Mouse (Mus musculus) layer of hippocampus, postnatal 14 days (tissue): ENCODE measurements around the gene Cerk. TPM values are rescaled to one million over a fixed set of nuclear protein-coding genes. Genes with fewer than 3 reads are reported as not detected.
"Not testable (repeated sequence)": the region's sequence is repeated elsewhere in the genome, so short reads cannot be mapped to it uniquely, and the experiment has no call there.

ENCODE experiments used
- DNase-seq, 2 experiments: peaks; one replicate each; pipeline ENCODE4 v3.0.0; 2021 to 2022; ENCODE audit warnings: low spot score in 2 of 2, mixed read lengths in 1 of 2
- total RNA-seq, 2 experiments: library from RNA; stranded (reverse); gene quantifications; 2 replicates each; pipeline ENCODE4 v1.2.3; 2021

Cerk gene
- total RNA-seq, 2 experiments from 2014 or later, result 46.7 to 49.1 TPM

DNA sequence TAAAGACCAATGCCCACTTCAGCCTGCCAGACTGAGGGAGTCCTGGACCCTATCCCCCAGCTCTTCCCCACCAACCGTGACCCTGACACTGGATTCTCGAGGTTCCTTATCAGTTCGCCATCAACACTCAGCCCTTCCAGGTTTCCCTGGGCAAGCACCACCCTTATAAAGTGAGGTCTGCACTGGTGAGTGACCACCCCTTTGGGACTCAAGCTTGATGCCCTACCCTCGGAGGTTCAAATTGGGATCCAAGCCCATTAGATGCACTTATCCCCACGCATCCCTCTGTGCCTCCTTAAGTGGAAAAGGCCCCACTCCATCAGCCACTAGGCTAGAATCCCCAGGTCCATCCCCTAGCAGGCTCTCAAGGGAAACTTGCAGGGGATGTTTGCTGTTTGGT, 1.9 kb downstream of the Cerk start:
- DNase-seq, result no peak

DNA sequence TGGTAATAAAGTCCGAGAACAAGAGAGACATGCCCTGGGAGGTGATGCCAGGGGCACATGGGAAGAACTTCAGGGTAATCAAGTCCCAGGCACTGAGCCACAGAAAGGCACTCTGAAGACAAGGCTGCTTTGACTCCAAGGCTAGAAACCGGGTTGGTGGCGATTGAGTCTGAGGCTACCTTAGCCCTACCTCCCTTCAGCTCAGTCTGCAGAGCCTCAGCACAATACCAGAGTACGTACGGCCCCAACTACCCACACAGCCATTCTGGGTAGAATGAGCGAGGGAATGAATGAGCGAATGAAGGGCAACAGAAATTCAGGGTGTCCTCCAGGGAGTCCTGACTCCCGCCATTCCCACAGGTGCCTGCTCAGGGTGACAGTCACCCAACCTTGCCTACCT, 2.5 kb downstream of the Cerk start:
- DNase-seq, result no peak

DNA sequence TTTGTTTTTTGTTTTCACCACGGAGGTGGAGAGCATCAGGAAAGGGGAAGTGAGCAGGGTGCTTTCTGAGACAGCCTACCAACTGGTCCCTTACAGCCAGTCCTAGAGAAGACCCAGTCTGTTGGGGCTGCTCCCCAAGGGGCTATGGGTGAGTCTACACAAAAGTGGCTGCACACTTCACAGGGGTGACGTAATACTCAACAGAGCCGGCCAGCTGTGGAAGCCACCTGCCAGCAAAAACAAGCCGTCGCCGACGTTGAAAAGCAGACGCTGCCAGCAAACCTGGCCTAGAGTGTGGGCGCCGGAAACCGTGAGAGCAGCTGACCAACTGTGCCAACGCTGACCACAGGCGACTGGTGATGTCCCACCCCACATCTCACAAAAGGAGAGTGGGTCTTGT, 3.3 kb downstream of the Cerk start:
- peak in 1 of 2 experiments; percentile 46 for DNase-seq

DNA sequence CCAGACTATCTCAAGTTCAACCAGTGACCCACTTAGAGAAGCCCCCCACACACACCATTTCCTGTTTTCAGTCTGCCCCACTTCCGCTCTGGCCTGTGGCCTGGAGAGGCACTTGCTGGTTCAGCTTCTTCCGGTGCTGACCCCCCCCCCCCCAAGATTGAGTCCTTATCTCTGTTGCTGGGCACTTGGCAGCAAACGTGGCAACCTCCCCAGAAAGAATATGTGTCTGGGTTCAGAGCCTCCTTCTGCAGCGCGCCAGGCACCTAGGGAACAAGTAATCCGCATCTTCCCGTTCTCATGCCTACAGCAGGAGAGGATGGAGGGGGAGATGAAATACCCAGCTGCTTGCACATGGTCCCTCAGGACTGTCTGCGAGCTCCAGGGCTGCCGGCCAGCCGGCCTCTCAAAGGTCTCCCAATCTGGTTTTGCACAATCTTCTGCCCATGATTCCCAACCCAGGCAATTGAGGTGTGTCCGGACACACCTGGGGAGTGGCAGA, 4.0 kb downstream of the Cerk start:
- no peak for DNase-seq

DNA sequence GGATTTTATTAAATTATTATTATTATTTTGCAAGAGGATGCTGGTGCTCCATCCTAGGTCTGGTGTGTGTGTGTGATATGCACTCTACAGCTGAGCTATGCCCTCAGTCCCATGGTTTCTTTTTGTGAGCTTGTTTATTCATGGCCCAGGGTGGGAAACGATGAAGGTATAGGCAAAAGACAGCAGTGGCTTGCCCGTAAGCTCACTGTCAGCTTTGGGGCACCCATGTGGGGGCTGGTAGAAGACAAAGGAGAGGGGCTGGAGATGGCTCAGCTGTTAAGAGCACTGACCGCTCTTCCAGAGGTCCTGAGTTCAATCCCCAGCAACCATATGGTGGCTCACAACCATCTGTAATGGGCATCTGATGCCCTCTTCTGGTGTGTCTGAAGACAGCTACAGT, 4.6 kb downstream of the Cerk start:
- not testable (repeated sequence) for DNase-seq

DNA sequence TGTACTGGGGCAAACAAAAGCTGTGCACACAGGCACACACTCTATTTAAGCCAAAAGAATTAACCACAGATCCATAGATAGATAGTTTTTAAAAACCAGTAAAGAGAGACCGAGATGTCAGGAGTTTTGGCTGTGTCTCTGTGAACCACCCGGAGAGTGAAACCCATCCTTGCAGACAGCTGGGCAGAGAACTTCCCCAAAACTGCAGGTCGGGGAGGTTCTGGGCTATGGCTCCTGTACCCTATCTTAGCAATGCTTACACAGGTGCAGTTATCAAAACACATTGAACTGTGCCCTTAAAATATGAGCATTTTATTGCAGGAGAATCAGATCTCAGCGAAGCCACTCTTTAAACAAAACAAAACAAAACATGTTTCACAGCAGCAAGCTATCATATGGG, 5.5 kb downstream of the Cerk start:
- no peak for DNase-seq

DNA sequence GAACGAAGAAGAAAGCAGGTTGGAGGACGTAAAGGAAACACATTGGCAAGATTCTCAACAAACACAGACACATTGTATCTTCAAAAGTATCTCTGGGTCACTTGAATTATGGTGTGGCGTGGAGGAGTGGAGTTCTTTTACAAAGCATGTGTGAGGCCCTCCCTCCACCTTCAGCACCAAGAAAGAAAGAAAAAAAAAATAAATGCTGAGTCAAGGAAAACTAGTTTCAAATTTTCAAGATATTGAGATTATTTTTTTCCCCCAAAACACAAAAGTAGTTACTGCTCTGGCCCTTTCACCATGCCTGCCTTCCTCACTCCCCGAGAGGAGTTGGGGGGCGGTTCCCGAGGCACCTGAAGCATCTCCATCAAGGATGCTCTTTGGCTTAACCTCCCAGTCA, 7.3 kb downstream of the Cerk start:
- no peak for DNase-seq

DNA sequence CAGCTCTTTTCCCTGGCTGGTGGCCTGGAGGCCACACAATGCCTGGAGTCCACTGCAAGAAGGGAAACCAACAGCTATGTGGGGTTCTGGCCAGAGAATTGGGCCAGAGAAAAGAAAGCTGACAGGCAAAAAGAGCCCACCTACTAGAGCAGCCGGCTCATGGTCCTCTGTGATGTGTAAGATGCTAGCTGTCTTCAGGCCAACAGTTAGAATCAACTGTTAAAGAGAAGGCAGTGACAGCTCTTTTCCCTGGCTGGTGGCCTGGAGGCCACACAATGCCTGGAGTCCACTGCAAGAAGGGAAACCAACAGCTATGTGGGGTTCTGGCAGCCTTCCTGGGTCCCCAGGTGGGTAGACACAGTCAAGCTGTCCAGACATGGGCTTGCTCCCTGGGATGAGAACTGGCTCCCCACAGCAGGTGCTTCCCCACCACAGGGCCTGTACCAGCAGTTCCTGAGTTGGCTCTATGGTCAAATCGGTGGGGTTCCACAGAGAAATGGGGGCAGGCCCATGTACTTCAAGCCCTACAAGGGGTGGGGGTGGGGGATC, 8.2 kb downstream of the Cerk start:
- DNase-seq, result not testable (repeated sequence)

DNA sequence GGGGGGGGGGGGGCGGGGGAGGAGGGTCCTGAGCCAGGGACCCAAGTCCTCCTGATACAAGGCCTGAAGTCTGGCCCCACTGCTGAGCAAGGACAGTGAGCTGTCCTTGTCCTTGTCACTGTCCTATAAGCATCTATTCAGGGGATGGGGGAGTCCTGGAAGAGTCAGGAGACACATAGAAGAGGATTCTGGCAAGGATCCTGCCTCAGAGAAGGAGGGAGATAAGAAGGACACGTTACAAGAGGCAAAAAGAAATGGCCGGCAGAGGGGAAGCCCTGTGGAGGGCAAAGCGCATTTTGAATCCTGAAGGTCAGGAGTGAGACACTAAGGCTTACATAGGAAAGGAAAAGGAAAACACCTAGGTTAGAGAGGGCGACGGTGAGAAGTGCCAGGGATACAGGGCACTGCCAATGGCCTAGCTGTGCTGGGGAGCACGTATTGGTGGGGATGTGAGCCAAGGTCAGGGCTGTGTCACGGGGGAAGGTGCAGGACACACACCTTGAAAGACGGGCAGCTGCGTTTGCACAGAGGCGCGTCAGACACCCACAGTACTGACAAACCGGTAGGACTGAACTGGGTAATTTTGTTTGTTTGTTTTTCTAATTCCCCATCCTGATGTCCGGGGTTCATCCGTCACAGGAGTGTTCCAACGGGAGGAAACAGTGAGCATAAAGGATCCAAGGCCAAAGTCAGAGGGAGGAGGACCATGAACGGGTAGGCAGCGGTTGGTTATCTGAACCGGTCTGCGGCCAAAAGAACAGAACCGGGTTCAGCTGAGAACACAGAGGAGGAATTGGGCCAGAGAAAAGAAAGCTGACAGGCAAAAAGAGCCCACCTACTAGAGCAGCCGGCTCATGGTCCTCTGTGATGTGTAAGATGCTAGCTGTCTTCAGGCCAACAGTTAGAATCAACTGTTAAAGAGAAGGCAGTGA, 8.9 kb downstream of the Cerk start:
- DNase-seq, result no peak

DNA sequence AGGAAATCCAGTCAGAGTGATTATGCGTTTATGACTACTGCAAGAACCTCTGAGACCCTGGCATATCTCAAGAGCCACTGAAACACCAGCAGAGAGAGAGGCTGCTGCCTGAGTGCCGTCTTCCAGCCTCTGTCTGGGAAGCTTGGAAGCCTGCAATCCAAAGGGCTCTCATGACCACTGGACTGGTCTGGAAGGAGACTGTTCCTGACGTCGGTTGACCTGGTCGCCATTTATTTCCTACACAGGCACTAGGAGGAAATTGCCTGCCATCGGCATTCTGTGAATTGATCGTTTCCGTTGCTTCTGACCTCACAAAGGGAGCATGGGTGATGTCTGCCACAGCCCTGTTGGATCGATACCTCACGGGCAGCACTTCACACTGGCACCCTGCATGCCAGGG, 9.8 kb downstream of the Cerk start:
- no peak for DNase-seq

DNA sequence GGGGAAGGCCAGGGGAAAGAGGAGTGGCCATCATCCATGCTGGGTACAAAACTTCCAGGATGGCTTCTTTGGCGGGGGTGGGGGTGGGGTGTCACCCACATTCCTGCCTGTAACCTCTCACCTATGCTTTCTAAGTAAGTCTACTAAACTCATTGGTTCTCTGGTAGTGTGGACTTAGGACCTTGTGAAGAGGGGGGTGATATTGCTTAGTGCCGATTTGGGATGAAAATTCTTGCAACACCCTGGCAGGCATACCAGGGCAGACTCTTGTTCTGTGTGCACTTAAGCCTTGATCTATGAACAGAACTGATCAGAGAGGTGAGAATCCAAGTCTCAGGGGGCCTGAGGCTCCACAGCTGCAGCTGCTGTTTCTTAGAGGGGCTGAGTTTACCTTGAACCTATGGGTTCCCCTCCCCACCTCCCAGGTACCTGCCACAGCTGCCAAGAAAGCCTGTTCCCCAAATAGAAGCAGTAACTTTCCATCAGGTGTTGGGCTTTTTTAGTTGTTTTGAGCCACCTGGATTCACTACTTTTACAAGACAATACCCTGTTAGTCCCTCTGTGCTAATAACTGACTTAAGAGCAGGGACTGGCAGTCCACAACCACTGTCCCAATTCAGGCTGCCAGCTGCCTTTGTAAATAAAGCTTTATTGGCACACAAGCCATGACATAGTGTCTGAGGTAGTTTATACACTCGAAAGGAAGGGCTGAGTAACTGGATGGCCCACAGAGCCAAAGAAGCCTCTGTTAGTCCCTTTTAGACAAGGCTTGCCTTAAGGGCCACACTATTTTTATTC, 10.5 kb downstream of the Cerk start:
- no peak for DNase-seq

DNA sequence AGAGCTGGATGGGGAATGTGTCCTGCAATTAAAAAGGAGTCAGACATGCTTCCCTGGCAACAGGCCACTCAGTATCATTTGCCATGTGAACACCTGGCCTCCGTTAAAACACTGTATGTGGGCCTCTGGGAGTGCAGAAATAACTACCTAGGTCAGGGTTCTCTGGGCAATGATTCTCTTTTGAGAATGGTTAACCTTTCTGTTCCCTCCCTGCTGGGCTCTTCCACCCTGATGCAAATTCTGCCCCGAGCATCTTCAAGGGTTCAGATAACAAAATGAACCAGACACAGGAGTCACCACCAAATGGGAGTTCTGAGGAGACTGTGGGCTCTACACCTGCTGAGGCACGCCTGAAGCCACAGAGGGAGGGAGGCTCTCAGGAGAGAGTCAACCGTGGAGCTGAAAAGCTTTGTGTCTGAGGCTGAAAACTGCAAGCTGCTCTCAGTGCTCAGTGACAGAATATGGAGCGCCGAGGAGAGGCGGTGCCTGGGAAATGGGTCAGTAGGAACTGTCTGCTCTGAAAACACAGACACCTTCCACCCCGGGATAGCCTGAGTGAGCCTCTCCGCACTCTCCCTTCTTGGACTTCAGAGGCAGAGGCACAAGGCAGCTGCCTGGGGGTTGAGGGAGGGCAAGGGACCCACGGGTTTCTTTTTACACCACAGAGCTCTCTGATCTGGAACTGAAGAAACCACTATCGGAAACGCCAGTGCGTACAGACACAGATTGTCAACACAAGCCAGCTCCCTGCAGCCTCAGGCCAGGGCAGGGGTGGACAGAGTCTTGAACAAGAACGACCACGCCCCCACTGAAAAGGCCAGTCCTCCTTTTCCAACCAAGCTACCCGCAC, 12.6 kb downstream of the Cerk start:
- no peak for DNase-seq

DNA sequence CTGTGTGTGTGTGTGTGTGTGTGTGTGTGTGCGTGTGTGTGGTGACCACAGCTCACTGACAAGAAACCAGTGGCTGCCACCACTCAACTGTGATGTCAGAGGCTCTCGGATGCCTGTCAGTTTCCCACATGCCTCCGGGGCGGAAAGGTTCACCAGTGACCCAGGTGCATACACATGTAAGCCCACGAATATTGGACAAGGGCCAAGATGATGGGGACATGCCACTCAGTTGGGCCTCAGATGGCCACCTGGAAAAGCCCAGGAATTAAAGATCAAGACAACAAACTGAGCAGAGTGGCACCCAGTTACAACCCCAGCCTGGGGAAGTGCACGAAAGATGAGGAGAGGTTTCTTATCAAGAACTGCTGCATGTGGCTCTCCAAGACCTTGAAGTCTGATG, 13.4 kb downstream of the Cerk start:
- DNase-seq, result no peak

DNA sequence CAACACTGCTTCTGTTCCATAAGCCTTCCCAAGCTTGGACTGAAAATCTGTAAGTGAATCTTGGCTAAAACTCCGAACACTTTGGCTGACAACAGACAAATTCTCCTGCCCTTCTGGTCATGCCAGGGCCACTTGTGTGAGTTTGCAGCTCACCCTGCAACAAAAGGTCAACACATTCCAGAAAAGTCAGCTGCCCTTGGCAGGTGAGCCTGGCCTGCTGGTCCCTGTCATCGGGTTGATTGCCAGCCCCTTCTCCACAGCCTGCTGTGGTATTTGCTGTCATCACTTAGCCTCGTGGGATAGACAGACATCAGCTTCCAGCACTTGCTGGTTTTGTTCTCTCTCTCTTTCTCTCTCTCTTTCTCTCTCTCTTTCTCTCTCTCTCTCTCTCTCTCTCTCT, 13.8 kb downstream of the Cerk start:
- no peak for DNase-seq

DNA sequence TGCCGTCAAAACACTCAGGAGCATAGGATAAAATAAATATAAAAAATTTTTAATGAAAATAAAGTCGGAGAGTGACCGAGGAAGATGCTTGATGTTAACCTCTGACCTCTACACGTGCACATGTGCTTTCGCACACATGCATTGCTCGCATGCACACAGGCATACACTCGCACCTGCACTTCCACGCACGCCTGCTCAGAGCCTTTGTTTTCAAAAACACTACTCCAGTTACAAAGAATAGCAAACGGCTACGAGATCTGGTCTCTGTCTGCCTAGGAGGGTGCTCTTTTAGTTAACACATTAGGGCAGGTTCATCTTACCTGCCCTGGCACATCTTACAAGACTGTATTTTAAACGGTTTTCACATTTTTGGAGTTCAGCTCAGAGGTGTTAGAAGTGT, 14.6 kb downstream of the Cerk start:
- DNase-seq, result no peak

DNA sequence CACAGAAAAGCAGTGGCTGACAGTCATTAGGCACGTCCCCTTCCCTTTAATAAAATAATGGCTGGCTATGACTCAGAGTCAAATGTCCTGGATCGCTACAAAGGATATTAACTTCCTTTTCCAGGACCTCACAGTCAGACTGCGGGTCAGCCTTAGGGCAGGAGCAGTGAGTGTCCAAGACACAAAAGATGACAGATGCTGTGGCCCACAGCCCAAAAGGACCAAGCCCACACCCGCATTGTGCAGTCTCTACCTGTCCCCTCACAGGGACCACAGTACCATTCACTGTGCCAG, 16.2 kb downstream of the Cerk start:
- no peak for DNase-seq

DNA sequence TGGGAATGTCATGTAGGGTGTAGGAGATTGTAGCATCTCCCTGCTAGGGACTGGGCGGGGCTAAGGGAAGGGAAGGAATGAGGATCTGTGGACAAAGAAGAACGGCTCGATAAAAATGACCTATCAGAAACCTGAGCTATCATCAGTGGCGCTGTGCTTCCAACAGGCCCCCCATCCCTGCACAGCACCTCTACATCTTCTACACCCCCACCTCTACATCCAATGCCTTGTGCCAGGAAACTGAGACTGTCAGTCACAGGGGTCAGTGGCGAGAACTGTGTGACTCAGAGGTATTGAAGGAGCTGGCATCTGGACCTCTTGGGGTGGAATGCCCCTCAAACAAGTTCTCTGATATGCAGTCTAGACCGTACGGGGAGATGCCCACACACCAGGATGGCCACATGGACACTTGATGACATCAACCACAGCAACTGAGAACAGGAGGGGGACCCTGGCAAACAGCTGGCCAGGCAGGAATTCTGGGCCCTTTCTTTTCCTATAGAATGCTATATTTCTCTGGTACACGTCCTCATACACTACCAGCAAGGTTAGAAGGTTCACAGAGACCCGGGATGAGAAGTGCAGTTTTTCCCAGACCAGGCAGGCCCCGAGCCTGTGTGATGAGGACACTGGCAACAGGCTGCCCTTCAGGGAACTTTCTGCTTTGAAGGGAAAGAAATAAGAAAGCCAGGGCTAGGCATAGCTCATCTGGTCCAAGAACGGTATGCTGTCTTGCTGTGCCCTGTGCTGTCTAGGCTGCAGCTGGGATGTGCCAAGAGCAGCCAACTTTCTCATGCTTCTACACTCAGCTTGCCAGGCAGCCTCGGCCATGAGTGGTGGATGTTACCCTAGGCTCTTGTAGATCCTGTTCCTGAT, 16.8 kb downstream of the Cerk start:
- DNase-seq, result no peak

DNA sequence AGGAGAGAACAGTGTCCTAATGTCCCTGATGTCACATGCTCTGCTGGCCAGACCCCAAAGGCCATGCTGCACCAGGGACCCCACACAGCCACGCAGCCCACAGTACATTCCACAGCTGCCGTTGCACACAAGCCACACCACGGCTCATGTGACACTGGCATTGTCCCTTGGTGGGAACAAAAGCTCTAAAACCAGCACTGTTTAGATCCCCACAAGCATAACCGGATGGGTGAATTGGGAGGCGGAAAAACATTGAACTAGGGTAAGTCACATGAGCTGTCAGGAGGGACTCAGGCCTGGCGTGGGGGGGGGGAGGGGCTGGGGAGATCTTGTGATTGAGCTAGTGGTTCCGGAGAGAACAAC, 17.5 kb downstream of the Cerk start:
- DNase-seq, result no peak

DNA sequence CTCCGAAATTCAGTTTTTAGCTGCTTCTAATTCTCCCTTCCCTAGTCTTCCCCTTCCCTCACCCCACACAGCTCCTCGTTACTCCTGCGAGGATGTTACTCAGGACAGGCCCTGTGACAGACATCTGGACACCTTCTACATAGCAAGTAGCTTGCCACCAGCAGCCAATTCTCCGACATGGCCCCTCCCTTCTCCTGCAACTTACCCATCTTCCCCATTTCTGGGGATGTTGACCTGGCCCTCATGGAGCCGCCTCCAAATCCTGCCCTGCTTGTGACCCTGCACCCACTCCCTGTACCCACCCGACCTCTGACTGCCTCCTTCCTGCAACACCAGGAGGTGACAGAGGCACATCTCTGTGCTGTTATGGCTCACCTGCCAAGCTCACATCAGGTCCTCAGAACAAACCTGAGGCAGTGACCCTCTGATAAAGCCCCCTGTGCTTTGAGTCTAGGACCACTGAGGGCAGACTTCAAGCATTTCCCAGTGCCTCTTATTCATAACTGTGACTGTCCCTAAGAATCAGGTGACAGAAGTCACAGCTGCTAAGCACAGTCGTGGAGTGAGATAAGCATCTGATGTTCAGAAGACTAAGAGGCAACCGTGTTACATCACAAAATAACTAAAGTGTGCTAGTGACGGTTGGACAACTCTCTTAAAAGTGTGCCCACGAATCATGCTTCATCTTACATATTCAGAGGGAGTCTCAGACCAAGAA, 18.0 kb downstream of the Cerk start:
- no peak for DNase-seq
